Mouse (Mus musculus) E14TG2a.4 (cell line): ENCODE measurements around the gene Poglut1.

Experiments used
- H3K27me3 ChIP-seq: 2 replicates; pipeline ENCODE4 v1.6.1; 2014; ENCODE audit warnings: low read length, control low read depth; ENCODE audit not compliant: insufficient read depth
- H3K36me3 ChIP-seq: 2 replicates; pipeline ENCODE4 v1.6.1; 2014; ENCODE audit warnings: low read length, control low read depth; ENCODE audit not compliant: insufficient read depth
- H3K4me1 ChIP-seq: replicated peaks from 2 replicates; pipeline ENCODE4 v1.6.1; 2014; ENCODE audit warnings: low read depth, low read length, control low read depth
- H3K4me3 ChIP-seq: replicated peaks from 2 replicates; pipeline ENCODE4 v1.5.1; 2014; ENCODE audit warnings: mild to moderate bottlenecking, low read length
- H3K9me3 ChIP-seq: 2 replicates; pipeline ENCODE4 v1.6.1; 2014; ENCODE audit warnings: low read length, control low read depth
- CTCF ChIP-seq: conservative IDR thresholded peaks from 2 replicates; pipeline ENCODE4 v1.5.1; 2014; ENCODE audit warnings: low read length
- NANOG ChIP-seq: IDR thresholded peaks from 2 replicates; pipeline ENCODE4 v1.6.1; 2014; ENCODE audit warnings: borderline replicate concordance, low read length, mixed read lengths
- POU5F1 ChIP-seq: IDR thresholded peaks from 2 replicates; pipeline ENCODE4 v1.6.1; 2014; ENCODE audit warnings: low read length, borderline replicate concordance

Poglut1 gene

DNA sequence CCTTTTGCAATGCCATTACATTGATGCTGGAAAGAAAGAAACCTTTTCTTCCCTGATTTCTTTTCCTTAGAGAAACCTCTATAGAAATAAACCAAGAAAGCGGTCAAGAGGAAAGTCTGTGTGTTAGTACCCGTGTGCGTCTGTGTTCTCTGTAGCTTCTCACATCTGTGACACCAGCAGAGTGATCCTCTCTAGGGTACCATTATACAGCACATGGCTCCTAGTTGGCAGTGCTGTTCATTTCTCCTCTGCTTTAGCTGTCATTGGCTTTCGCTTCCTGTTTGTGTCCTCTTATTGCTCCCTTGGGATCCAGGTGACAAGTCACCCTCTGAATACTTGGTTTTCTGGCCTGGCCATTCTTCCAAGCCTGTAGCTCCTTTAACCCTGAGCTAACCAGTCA is 37.5 kb upstream of the Poglut1 start:
- Histone ChIP-seq H3K4me3 (no peak overlapping the region), H3K27me3 (no peaks in the 10 kb centered on the region), H3K9me3 (no peaks in the 10 kb centered on the region), H3K36me3 (peaks cover 96% of the 10 kb centered on the region), H3K4me1 (peaks cover 26% of the 10 kb centered on the region)
- TF ChIP-seq POU5F1 (no peak), NANOG (no peak), CTCF (no peak)

DNA sequence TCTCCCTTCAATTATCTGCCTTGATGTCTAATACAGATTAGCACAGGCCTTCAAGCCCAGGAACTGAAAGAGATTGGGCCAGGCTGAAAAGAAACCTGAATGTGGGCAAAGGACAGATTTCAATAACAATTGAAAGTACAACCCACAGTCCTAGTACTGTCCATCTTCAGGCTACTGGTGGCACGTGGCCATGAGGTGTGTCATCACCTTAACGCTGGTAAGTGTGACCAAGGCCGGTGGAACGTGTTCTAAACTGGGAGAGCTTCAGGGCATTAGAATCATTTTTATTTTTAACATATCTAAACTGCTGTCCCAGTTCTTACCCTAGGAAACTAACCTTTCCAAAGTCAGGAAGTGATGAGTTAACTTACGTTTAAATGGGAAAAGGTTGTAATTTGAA is 37.1 kb upstream of the Poglut1 start:
- Histone ChIP-seq H3K4me1 (peaks cover 26% of the 10 kb centered on the region), H3K9me3 (no peaks in the 10 kb centered on the region), H3K36me3 (peaks cover 96% of the 10 kb centered on the region), H3K27me3 (no peaks in the 10 kb centered on the region), H3K4me3 (no peak overlapping the region)
- TF ChIP-seq POU5F1 (no peak), CTCF (no peak), NANOG (no peak)

DNA sequence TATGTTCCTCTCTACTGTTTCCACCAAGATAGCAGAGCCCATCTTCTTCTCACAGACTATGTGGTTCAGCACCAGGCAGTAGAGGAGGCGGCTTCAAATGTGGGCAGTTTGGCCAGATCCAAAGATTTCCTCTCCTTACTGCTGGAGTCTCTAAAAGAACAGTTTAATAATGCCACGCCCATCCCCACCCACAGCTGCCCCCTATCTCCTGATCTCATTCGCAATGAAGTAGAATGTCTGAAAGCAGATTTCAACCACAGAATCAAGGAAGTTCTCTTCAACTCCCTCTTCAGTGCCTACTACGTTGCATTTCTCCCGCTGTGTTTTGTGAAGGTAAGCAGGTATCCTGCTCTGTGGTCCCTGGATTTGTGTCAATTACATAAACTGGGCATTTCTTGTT is 35.1 kb upstream of the Poglut1 start:
- no peak for TF ChIP-seq POU5F1
- no peak for TF ChIP-seq NANOG
- no peak for TF ChIP-seq CTCF

DNA sequence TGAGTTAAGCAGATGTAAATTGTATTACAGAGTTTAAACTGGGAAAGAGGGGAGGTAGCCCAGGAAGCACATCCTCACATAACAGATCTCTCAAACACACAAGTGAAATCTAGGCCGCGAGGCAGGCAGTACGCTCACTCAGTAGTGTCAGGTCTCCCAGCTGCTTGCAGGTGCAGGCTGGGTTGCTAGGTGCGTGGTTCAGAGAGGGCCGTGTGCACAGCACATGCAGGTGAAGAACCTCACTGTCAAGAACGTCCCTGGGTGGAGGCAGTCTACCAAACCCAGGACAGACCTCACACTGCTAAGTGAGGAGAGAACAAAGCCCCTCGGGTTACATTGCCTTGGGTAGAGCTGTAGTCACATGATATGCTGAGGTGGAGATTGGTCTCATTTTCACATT is 34.7 kb upstream of the Poglut1 start:
- peaks cover 98% of the 10 kb centered on the region for H3K36me3 ChIP-seq
- no peaks in the 10 kb centered on the region for H3K27me3 ChIP-seq
- H3K9me3 ChIP-seq, result no peaks in the 10 kb centered on the region
- TF ChIP-seq CTCF (no peak), NANOG (no peak), POU5F1 (no peak)
- H3K4me1 ChIP-seq, result peaks cover 19% of the 10 kb centered on the region
- H3K4me3 ChIP-seq, result no peak overlapping the region

More for the DNA sequence above, 35.1 kb upstream of the Poglut1 start:
- H3K4me1 ChIP-seq, result peaks cover 19% of the 10 kb centered on the region
- H3K36me3 ChIP-seq, result peaks cover 99% of the 10 kb centered on the region
- H3K9me3 ChIP-seq, result no peaks in the 10 kb centered on the region
- H3K27me3 ChIP-seq, result no peaks in the 10 kb centered on the region
- no peak overlapping the region for H3K4me3 ChIP-seq

DNA sequence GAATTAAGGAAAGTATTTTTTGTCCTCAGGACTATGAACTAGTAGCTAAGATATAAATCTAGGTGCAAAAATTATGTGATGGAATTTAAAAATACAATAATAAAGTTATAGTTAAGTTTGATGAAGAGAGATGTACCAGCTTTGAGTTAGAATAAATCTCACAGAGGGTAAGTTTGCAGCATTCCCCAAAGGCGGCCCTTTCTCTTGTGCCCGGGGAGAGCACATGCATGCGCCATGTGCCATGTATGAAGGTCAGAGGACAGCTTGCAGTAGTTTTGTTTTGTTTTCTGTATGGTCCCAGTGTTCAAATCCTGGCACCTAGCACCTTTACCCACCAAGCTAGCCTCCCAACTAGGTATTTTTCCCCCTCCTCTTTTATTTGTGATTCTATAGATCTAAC is 21.4 kb upstream of the Poglut1 start:
- peaks cover 82% of the 10 kb centered on the region for H3K36me3 ChIP-seq

DNA sequence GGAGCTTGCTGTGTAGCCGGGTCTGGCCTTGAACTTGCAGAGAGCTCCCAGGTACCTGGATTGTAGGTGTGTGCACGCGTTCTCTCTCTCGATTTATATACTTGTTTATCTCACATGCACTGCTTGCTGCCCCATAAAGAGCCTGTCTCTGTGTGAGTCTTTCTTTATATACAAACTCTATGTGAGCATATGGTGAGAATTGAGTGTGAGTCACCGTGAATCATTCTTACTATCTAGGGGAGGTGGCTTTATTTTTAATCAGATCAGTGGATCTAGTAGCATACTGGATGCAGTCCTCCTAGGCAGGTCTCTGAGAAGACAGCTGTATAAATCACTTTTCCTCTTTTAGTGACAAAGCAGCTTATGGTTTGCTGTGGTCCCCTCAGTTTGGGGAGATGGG is 18.1 kb upstream of the Poglut1 start:
- peaks cover 85% of the 10 kb centered on the region for H3K36me3 ChIP-seq
- H3K9me3 ChIP-seq, result no peaks in the 10 kb centered on the region
- TF ChIP-seq NANOG (no peak), POU5F1 (no peak), CTCF (no peak)
- no peaks in the 10 kb centered on the region for H3K27me3 ChIP-seq
- peaks cover 29% of the 10 kb centered on the region for H3K4me1 ChIP-seq
- no peak overlapping the region for H3K4me3 ChIP-seq

More for the DNA sequence above, 21.4 kb upstream of the Poglut1 start:
- Histone ChIP-seq H3K9me3 (no peaks in the 10 kb centered on the region), H3K4me1 (peaks cover 3% of the 10 kb centered on the region; the same call in 1 of the 2 replicates), H3K4me3 (no peak overlapping the region), H3K27me3 (no peaks in the 10 kb centered on the region)
- no peak for TF ChIP-seq POU5F1
- no peak for TF ChIP-seq CTCF
- no peak for TF ChIP-seq NANOG

DNA sequence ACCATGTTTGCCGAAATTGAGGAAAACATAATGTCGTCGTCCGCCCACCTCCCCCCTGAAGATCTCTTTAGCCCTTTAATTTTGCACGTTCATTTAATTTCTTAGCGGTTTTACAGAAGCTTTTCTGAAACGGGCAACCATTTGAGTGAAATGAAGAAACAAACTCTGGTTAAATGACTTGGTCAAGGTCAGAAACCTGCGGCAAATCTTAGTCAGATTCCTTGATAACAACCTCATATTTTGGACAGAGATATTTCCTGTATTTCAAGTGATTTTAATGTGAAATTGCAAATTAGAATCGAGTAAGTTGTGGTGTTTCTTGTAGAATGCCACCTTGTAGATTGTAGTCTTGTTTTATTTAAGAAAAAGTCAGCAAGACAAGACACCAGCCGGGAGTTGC is 13.5 kb upstream of the Poglut1 start:
- Histone ChIP-seq H3K4me3 (peak overlapping the region; percentile 96), H3K9me3 (no peaks in the 10 kb centered on the region), H3K27me3 (no peaks in the 10 kb centered on the region), H3K4me1 (peaks cover 56% of the 10 kb centered on the region), H3K36me3 (peaks cover 45% of the 10 kb centered on the region)
- TF ChIP-seq NANOG (no peak), CTCF (no peak), POU5F1 (no peak)

DNA sequence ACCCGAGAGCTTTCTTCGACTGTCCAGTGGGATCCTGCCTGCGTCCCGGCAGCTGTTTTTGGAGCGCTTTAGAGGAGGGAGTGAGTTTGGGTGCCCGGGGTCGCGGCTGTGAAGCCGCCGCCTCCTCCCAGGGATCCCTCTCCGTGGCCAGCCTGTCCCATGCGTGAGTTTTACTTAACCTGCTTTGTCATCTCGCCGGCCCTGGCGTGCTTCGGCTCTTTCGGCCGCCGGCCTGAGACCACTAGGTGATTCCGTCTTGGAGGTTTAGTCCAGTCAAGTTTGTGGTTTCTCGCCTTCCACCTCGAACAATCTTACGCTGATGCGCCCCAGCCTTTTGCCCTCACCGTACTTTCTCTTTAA is 12.9 kb upstream of the Poglut1 start:
- peaks cover 40% of the 10 kb centered on the region for H3K36me3 ChIP-seq
- H3K9me3 ChIP-seq, result no peaks in the 10 kb centered on the region
- TF ChIP-seq POU5F1, result no peak
- TF ChIP-seq CTCF, result no peak
- TF ChIP-seq NANOG, result no peak
- H3K4me3 ChIP-seq, result peak overlapping the region; percentile 96
- no peaks in the 10 kb centered on the region for H3K27me3 ChIP-seq
- peaks cover 56% of the 10 kb centered on the region for H3K4me1 ChIP-seq

DNA sequence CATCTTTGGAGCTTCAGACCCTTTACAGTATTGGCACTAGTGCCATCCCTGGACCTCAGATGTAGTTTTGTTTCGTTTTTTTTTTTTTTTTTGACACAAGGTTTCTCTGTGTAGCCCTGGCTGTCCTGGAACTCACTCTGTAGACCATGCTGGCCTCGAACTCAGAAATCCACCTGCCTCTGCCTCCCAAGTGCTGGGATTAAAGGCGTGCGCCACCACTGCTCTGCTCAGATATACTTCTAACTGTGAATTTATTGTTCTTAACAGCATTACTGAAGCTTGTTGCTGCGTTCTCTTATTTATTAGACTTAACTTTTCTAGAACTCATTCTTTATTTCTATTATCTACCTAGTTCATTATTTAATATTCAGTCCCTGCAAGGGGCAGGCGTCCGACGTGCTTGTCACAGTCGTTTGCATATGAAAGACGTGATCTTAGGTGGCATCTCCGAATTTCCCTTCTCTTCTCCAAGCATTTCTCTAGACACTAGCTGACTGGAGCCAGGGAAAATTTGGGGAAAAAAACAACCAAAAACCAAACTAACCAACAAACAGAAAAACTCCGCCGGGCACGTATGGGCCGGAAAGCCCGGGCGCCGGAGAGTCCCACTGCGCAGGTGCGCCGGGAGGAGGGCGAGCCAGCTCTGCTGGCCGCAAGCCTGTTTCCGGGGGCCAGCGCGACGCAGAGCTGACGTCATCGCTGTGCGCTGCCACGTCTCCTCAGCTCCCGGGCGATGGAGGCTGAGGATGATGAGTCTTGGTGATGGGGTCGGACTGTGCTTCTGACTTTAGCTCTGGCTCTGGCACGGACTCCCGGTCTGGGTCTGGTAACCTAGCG is 12.3 kb upstream of the Poglut1 start:
- no peak for TF ChIP-seq CTCF
- peak; percentile 86; the same call in 1 of the 2 replicates for TF ChIP-seq POU5F1
- H3K27me3 ChIP-seq, result no peaks in the 10 kb centered on the region
- H3K36me3 ChIP-seq, result peaks cover 34% of the 10 kb centered on the region
- H3K4me3 ChIP-seq, result peak overlapping the region; percentile 96
- H3K9me3 ChIP-seq, result no peaks in the 10 kb centered on the region
- peaks cover 55% of the 10 kb centered on the region for H3K4me1 ChIP-seq
